Mouse (Mus musculus) embryo, embryonic 10.5 days (tissue): Measurements from ENCODE around the gene Grem2.
A peak's percentile ranks its signal among the peaks of the same experiment; 100 is the strongest.

Source experiments
- DNase-seq: peaks from one replicate; pipeline ENCODE4 v3.0.0-alpha.2; 2015; ENCODE audit warnings: low spot score

Gene Grem2

DNA sequence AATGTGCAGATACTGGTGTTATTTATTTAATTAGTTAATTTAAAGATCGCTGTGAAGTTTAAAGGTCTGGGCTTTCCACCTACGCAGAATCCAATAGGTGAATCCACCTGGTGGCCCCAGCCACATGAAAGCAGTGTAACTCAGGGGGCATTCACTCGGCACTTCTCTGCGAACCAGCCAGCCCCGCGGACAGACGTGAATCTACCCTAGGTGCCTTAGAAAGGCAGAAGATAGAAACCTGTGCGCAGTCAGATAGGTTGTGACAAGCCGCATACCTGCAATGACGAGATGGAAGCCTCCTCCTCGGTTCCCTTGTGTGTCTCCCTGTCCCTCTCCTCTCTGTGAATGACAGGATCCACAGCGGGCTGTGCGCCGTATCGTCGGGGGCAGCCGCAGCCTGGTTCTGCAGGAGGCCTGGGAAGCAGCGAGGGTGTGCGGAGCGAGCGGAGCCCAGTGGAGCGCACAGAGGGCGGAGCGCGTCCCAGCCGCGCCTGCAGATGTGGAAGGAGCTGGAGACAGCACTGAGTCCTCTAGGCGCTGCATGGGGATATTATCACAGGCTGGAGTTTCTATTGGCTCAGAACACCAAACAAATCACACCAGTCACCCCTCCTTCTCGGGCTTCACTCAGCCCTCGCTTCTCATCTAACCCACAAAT is at the start of gene Grem2:
Grem2 (minus strand) TSS at position 522 of the 658 bp plus-strand sequence.
- DNase-seq, result peak; percentile 69

DNA sequence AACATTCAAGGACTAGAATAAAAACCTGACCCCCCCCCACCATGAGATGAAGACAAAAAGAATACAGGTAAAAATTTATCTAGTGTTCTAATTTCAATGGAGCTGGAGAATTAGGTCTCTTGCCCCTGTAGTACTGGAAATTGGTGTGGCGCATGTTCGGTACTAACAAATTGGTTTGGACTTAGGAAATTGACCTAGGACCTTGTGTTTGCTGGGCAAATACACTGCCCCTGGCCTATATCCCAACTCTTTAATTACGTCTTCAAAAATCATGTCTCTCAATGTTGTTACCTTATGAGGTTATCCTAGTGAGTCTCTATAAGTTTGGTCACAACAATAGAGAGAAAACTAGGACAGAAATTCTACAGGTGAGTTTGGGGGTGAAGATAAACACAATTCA is 38.2 kb upstream of the Grem2 start:
- no peak for DNase-seq

DNA sequence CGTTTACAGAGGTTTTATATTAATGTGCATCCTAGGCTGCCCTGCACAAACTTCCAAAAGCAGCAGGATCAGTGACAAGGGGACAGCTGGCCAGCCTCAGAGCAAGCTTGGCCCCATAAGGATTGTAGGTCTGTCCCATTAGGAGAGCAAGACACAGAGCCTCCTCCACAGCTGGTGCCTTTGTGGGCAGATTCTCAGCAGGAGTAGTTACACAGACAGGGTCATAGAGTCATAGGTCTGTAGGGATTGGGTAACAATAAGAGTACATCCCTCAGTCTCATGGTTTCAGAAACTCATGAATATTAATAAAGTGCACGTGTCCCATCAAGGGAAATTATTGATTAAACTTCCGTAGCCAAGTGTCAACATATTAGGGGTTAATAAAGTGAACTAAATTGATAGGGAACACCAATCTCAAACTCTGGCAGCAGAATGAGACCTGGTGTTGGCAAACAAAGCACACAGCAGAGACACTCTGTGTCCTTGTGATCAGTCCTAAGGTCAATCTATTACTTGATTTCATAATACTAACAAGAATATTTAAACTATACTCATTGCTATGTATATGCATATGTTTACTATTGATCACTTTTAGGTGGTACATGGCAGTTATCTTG is 9.5 kb upstream of the Grem2 start:
- peak; percentile 42 for DNase-seq

DNA sequence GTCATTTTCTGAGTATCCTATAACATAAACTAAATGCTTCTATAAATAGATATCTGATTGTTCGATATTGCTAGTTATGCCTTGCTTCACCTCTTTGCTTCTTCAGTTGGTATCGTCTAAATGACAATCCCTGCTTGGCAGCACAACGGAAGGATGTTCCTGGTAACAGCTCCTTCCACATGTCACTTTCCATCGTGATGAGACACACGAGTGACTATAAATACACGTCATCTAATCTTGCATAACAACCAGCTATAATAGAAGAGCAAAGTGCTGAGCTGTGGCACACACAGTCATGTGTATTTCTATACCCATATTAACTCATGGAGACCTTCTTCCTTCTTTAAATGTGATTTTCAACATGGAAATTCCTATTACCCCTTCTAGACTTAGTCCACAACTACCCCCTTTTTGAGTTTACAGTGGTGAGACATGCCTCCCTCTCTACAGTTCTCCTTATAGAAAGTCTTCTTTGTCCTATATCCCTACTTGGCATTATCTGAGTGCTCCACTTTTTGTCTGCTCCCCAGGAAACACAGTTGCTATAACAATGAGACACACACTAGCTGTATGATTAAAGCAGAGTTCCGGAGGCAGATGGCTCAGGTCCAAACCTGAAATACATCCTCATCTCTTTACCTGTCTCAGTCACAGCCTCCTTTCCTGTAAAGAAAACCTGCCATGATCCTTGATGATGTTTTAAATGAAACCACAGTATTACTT is 8.0 kb upstream of the Grem2 start:
- no peak for DNase-seq

DNA sequence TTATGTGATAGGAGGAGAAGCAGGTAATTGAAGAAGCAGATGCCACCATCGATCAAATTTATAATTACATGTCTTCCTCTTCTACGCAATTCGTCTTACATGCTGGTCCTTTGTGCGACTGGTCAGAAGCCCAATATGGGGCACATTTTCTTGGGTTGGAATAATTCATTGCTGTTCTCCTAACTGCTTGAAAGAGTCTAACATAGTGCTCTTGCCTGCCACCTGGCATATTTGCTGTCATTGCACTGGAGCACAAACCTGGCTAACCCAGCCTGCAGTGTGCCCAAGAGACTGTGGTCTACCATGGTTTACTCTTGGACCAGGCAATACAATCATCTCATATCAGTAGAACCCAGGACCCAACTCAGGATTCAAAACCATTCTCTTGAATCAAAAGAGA is 2.7 kb downstream of the Grem2 start:
- no peak for DNase-seq

DNA sequence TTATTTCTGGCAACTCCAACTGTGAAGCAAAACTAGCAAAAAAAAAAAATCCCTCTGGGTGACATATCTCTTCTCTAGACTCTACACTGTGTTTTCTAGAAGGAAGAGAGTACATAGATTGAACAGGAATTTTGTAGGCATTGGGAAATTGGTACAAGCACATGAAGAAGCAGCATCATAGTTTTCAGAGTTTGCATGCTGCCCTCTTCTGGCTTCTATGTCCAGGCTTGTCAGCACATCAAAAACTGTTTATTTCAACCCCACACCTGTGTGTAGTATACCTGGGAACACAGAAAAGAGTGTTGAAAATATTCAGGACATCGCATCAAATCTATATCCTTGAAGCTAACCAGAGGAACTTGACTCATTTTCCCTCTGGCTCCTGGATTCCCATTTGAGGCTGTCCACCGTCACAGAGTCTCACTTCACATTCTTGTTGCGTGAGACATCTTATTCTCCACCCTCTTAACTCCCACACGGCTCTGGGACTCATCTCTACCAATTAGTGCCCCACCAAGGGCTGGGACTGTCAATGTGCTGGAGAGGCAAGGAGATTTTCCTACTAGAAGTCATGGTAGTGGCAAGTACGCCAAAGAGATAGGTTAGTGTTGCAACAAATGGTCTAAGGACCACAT is 3.3 kb downstream of the Grem2 start:
- no peak for DNase-seq

DNA sequence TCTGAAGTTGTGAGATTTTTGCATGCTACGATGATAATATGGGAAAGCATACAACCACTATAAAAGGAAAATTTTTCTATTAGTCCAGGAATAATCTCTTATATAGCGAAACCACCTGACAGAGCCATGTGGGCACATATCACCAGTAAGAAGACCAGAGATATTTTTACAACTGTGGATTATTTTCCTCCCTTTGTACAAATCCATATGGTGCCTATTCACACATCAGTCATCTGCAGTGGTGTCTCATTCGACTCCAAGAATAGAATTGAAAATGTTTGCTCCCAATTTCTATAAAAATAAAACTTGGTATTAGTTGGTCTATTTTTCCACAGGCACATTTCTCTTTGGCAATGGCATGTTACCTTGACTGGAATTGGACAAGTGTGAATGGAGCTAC is 11.8 kb downstream of the Grem2 start:
- no peak for DNase-seq

DNA sequence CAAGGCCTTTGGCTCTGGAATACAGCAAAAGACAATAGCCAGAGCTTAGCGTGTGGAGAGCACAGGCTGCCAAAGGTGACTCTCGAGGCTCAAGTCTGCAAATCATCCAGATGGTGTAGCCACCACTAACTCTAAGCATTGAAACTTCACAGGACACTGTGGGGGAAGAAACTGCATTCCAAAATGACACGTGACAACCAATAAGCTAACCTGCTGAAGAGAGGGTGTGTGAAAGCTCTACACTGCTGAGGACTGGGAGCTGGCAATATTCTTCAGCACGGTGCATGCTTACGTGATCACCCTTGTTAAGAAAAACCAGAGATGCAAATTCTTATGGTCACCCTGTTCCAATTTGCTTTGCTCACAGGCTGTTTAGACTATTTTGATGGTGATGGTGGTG is 13.4 kb downstream of the Grem2 start:
- no peak for DNase-seq

DNA sequence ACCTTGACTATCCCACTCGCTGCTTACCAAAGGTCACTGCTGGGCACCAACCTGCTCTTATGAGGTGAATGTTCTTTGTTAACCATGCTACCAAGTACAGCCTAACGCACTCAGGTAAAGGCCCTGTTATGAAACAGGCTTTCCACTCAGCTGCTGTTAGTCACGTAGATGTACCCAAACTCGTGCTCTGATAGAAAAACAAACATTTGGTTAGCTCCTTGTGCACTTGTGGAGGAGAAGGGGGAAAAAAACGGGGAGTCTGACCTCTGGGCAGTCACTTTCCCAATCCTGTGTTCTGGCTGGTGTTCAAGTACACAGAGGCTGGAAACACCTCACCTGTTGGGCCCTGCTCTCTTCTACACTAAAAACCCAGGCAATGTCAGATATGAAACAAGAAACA is 14.0 kb downstream of the Grem2 start:
- no peak for DNase-seq

DNA sequence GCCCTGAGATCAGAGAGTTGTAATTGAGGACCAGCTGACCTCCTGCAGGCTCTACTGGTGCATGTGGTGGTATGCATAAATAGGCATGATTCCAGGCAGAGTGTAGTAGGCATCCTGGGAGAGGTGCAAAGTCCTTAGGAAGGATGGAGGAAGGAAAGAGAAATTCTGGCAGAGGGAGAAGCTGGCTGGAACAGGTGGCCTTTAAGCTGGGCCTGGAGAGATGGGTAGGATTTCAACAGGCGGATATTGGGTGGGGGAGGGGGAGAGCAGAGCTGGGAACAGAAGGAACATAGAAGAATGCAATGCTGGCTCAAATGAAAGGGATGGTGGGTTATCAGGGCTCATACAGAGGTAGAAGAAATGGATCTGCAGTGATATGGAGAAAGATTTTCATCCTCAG is 18.9 kb downstream of the Grem2 start:
- no peak for DNase-seq

DNA sequence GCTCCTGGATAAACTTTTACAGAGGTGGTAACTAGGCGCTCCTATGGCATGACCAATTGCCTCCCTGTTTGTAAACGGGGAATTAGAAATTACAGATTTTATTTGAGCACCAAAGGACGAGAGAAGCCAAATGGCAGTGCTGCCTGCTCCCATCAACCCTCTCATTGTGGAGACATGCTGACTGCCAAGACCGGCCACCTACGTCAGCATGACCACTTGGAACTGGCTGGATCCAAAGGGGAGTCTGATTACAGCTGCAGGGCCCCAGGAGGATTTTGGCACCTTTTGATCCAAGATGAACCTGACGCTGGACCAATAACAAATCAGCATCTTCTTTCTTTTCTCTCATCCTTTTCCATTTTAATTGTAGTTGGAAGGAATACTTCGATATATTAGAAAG is 29.1 kb downstream of the Grem2 start:
- no peak for DNase-seq

DNA sequence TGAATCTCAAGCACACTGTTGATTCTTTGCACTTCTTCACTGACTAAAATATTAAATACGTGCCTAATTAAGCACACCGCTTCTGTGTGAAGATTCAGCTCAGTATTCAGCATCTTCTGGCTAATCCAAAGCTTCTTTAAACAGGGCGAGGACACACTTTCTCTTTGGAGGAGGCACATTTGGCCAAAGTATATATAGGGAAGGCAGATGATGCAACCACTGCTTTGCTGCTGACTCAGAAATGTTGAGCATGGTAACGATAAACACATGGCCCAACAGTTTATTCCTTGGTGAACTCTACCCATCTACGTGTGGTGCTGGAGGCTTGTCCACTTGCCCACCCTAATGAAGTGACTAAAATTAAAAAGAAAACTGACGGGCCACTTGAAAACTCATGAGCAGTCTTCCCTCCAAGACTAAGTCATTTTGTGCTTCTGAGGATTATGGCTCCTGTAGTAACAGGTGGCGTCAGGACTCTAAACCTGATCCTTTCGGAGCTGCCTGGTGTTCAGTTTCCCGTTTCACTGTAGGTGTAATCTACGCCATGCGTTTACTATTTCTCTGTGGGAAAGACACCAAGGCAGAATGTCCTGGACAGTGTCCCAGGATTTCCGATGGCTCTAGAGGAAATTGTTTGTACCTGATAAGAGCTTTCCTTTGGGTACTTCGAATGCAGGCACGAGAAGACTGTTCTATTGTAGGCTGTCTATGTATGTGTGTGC is 32.8 kb downstream of the Grem2 start:
- DNase-seq, result no peak

DNA sequence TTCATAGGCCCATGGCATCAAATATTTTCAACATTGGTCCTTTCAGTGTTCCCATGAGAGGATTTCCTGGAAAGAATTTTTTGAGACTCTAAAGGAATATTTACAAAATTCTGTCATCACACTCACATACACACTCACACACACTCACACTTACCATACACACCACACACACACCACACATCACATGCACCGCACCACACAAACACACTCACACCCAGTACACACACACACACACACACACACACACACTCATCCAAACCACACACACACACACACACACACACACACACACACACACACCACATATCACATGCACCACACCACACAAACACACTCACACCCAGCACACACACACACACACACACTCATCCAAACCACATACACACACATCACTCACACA is 33.5 kb downstream of the Grem2 start:
- no peak for DNase-seq

DNA sequence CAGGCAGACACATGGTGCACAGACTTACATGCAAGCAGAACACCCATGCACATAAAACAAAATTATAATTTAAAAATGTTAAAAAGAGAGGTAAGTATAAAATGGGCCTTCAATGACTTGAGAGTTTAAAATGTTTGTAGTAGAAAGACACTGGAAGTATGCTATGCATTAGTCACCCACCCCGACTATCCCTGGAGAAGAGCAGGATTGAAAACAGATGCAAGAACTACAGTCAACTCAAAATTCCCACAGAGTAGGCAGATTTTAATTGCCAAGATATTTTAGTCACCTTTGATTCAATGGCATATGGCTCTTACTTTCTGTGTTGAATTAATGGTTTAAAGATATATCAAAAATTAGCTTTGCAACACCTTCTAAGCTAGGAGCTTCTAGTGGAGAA is 39.1 kb downstream of the Grem2 start:
- no peak for DNase-seq

DNA sequence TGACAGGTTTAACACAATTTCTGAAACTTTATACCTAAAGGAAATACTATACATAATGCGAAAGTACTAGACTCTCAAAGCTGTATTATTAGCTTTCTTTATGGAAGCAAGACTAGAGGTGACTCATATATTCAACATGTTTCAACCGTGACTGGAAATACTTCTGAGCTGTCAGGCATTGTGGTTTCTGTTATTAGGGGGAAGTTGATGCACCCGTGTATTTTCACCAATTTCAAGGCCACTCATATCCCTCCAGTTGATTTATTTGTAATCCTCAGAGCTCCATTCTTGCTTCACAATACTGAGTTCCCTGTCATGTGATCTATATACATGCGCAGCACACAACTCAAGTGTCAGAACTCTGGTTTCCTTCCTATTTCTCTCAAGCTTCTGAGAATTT is 46.4 kb downstream of the Grem2 start:
- no peak for DNase-seq

DNA sequence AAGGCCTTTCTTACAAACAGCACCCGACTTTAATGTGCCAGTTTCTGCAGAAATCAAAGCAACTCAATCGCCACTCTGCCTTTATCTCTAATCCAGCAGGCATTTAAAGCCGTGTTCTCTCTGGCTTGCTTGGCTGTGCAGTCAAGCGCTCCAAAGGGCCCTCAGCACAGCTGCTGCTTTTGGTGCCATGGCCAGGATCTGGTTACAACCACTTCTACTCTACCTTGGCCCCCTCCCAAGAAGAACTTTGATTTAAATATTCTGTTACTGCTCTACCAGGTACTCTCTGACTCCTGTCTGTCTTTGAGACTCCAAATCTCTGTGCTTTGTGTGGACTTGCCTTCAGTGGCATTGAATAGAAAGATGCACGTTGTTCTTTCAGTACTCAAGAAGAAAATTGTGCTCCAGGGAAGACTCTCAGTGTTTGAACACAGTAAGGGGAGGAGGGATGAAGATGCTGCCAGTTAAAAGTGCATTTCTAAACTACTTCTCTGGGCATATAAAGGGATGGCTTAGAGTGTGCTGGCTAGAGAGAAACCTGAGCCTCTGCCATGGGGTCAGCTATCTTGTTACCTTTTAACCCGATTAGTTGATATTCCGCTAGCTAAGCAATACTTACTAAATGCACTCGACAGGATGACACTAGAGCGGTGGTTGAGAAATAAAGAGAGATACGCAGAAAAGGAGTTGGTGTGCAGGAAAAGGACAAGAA is 61.1 kb downstream of the Grem2 start:
- DNase-seq, result no peak

DNA sequence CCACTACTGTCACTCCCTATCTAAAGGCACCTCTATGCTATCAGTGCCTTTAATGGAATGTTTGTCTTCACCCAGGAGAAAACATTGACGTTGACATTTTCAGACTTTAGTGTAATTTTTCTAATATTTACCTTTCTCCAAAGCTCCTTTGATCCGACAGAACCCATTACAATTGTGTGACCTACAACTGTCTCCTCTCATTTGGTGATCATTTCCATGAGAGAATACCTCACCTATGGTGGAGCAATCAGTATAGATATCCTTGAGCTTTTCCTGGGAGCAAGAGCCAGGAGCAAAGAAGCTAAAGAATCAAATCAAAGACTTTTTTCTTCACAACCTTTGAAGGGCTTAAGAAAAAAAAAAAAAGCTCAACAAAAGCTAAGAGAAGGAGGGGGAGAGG is 65.4 kb downstream of the Grem2 start:
- no peak for DNase-seq

DNA sequence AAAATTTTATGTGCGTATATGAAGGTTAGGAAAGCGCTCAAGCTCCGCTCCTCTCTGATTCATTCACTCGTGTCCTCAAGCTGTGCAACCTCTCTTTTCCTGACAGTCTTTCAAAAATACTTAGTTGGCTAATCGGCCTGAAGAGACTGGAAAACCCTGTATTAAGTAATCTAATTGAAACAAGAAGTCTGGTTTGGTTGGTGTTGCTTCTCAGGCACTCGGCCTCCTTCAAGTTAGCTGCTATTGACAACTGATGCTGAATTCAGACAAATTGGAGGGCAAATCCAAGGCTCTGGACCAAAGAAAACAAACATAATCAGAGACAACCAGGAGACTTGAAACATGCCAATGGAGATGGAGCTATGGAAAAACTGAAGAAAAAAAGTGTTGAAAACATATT is 76.8 kb downstream of the Grem2 start:
- DNase-seq, result no peak

DNA sequence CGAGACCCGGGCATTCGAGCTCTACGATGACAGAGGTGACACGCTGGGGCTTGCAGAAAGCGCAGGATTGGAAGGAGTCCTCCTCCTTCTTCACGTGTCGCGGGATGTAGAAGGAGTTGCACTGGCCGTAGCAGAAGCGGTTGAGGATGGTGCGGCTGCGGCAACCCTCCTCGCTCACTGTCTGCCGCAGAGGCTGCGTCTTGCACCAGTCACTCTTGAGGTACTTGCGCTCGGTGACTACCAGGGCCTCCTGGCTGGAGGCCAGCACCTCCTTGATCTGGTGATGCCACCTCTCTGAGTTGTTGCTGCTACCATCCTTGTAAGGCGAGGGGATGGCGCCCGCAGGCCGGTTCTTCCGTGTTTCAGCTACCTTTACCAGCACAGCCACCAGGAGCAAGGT is 84.8 kb downstream of the Grem2 start:
- DNase-seq, result no peak

DNA sequence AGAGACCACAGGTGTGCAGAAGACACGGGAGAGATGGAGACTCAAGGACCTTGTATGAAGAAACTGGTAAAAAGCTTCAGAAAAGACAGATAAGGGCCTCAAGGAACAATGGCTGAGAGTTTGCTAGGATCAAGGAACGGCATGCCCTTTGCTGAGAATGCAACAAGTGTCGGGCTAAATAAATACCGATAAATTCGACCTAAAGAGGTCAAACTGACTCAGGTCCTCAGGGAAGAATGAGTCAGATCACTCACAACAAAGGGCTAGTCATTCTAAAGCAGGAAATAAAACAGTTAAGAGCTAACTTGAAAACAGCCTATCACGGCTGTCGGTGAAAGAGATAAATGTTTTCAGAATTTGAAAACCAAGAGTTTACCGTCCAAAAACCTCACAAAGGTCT is 95.1 kb downstream of the Grem2 start:
- DNase-seq, result peak; percentile 49

DNA sequence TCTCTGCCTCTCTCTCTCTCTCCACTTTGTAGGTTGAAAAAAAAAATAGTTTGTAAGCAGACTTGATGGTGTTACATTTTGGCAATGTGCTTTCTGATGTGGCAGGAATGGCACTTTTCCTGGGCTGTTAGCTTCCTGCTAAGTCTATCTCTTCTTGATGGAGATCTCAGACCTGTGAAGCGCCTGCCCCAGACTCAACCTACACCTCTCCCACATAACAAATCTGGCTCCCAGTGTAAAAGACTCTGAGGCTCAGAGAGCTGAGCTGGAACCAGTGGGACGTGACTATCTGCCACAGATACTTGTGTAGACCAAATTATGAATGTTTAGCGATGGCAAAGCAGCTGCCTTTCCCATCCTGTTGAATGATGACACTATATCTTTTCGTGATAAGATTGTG is 109.8 kb downstream of the Grem2 start:
- no peak for DNase-seq

DNA sequence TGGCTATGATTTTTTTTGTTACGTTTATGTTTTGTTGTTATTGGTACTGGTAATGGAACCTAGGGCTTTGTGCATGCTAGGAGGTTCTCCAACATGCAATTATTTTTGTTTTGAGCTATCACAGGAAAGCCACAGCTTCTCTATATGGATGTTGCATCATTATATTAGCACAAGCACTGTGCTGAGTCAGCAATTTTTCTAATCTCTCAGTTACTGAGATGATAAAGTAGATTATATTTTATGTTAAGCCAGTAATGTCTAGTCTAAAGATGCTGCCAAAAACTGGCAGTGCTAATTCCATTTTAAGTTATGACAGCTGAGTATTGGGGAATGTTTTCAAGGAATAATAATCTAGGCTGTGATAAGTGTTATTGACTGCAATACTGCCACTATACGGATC is 133.0 kb downstream of the Grem2 start:
- no peak for DNase-seq
